Mouse (Mus musculus) ovary, postnatal 14 days (tissue): Measurements from ENCODE around the gene Pmfbp1.

Experiments used
- DNase-seq: peaks from one replicate; pipeline ENCODE4 v3.0.0; 2022; ENCODE audit warnings: low spot score

Gene Pmfbp1

GRCm38 (mm10) chr8:109591367-109591766, 97.5 kb downstream of the Pmfbp1 start:
- DNase-seq: no peak

GRCm38 (mm10) chr8:109592164-109592563, 98.3 kb downstream of the Pmfbp1 start:
- DNase-seq: no peak
